Mouse (Mus musculus) CH12.LX (cell line): Measurements from ENCODE around the gene Ccdc185. TPM values are rescaled to one million over a fixed set of nuclear protein-coding genes. Genes with fewer than 3 reads are reported as not detected.

ENCODE experiments used
- DNase-seq: peaks from one replicate; pipeline ENCODE4 v3.0.0-alpha.2; 2013; ENCODE audit errors: extremely low read depth
- H3K27ac ChIP-seq: 2 replicates; pipeline ENCODE4 v1.5.1; 2012; ENCODE audit warnings: low read depth, mild to moderate bottlenecking, control low read depth, moderate library complexity; ENCODE audit not compliant: insufficient read depth
- H3K27me3 ChIP-seq: replicated peaks from 2 replicates; pipeline ENCODE3; 2012; ENCODE audit warnings: inconsistent platforms
- H3K36me3 ChIP-seq, 2 experiments: replicated peaks in 1 of 2; 2 replicates each; pipeline versions ENCODE3 to v1.6.1; 2012; ENCODE audit warnings: inconsistent platforms in 1 of 2, low read length in 1 of 2, mild to moderate bottlenecking in 1 of 2, mixed read lengths in 1 of 2, moderate library complexity in 1 of 2; ENCODE audit not compliant: control insufficient read depth in 1 of 2, insufficient read depth in 1 of 2
- H3K4me1 ChIP-seq, 2 experiments: 2 replicates each; pipeline ENCODE4 v1.6.1; 2012; ENCODE audit warnings: inconsistent platforms in 1 of 2, moderate library complexity in 1 of 2; ENCODE audit not compliant: insufficient read depth in 2 of 2, control insufficient read depth in 1 of 2
- H3K4me2 ChIP-seq: 2 replicates; pipeline ENCODE4 v1.6.1; 2012; ENCODE audit warnings: low read depth, mild to moderate bottlenecking, control low read depth; ENCODE audit not compliant: poor library complexity, insufficient read depth, severe bottlenecking
- H3K4me3 ChIP-seq, 3 experiments: fragments of 150-350 bp in 1 of 3; sonication (generic) in 1 of 3; replicated peaks in 1 of 3; 2 replicates each; pipeline versions ENCODE3 to v1.5.1; 2011 to 2012; ENCODE audit warnings: low read depth in 2 of 3, low read length in 2 of 3, mild to moderate bottlenecking in 2 of 3, moderate library complexity in 2 of 3, control low read depth in 1 of 3, improper control_type of control experiment in 1 of 3, inconsistent platforms in 1 of 3, mixed read lengths in 1 of 3; ENCODE audit not compliant: poor library complexity in 1 of 3
- H3K79me2 ChIP-seq: replicated peaks from 2 replicates; pipeline ENCODE4 v1.6.1; 2012; ENCODE audit warnings: mild to moderate bottlenecking, moderate library complexity; ENCODE audit not compliant: control insufficient read depth, poor library complexity, insufficient read depth, severe bottlenecking; ENCODE audit errors: extremely low read depth
- H3K9ac ChIP-seq: 2 replicates; pipeline ENCODE4 v1.6.1; 2012; ENCODE audit warnings: low read depth, mild to moderate bottlenecking, control low read depth, moderate library complexity; ENCODE audit not compliant: insufficient read depth
- H3K9me3 ChIP-seq: replicated peaks from 2 replicates; pipeline ENCODE3; 2012; ENCODE audit warnings: low read length, inconsistent platforms, mixed read lengths
- BHLHE40 ChIP-seq: IDR thresholded peaks from 2 replicates; pipeline ENCODE4 v1.6.1; 2011; ENCODE audit warnings: mild to moderate bottlenecking, low read depth, low read length, improper control_type of control experiment
- CHD1 ChIP-seq: IDR thresholded peaks from 2 replicates; pipeline ENCODE4 v1.6.1; 2012; ENCODE audit warnings: low read depth, low read length, improper control_type of control experiment, inconsistent platforms
- CHD2 ChIP-seq: IDR thresholded peaks from 2 replicates; pipeline ENCODE4 v1.6.1; 2011; ENCODE audit warnings: low read length, improper control_type of control experiment
- CTCF ChIP-seq, 2 experiments: IDR thresholded peaks in 1 of 2; conservative IDR thresholded peaks in 1 of 2; 2 replicates each; pipeline ENCODE4 v1.5.1; 2011 to 2012; ENCODE audit warnings: low read depth in 2 of 2, low read length in 2 of 2, improper control_type of control experiment in 1 of 2, inconsistent platforms in 1 of 2, mild to moderate bottlenecking in 1 of 2, moderate library complexity in 1 of 2
- EP300 ChIP-seq: IDR thresholded peaks from 2 replicates; pipeline ENCODE4 v1.6.1; 2011; ENCODE audit warnings: low read length, improper control_type of control experiment
- IRF4 ChIP-seq: IDR thresholded peaks from 2 replicates; pipeline ENCODE4 v1.6.1; 2014; ENCODE audit warnings: low read depth, mild to moderate bottlenecking, inconsistent platforms, low read length, improper control_type of control experiment
- MAX ChIP-seq: IDR thresholded peaks from 2 replicates; pipeline ENCODE4 v1.6.1; 2011; ENCODE audit warnings: low read length, improper control_type of control experiment
- MAZ ChIP-seq: IDR thresholded peaks from 2 replicates; pipeline ENCODE4 v1.6.1; 2012; ENCODE audit warnings: low read depth, mild to moderate bottlenecking, inconsistent platforms, low read length, improper control_type of control experiment, moderate library complexity
- MEF2A ChIP-seq: IDR thresholded peaks from 2 replicates; pipeline ENCODE4 v1.6.1; 2014; ENCODE audit warnings: low read depth, mild to moderate bottlenecking, inconsistent platforms, low read length, improper control_type of control experiment, borderline replicate concordance
- MXI1 ChIP-seq: IDR thresholded peaks from 2 replicates; pipeline ENCODE4 v1.6.1; 2011; ENCODE audit warnings: mild to moderate bottlenecking, low read depth, low read length, improper control_type of control experiment
- POLR2A ChIP-seq: IDR thresholded peaks from 2 replicates; pipeline ENCODE4 v1.6.1; 2011; ENCODE audit warnings: low read depth, mild to moderate bottlenecking, improper control_type of control experiment, low read length
- SIN3A ChIP-seq: IDR thresholded peaks from 2 replicates; pipeline ENCODE4 v1.6.1; 2012; ENCODE audit warnings: low read length, improper control_type of control experiment, inconsistent platforms
- SMC3 ChIP-seq: IDR thresholded peaks from 2 replicates; pipeline ENCODE4 v1.6.1; 2011; ENCODE audit warnings: low read depth, low read length, improper control_type of control experiment
- TBP ChIP-seq: conservative IDR thresholded peaks from 2 replicates; pipeline ENCODE4 v1.6.1; 2011; ENCODE audit warnings: low read depth, low read length, improper control_type of control experiment
- TCF12 ChIP-seq: IDR thresholded peaks from 2 replicates; pipeline ENCODE4 v1.6.1; 2014; ENCODE audit warnings: low read depth, mild to moderate bottlenecking, inconsistent platforms, low read length, improper control_type of control experiment
- UBTF ChIP-seq: IDR thresholded peaks from 2 replicates; pipeline ENCODE4 v1.6.1; 2012; ENCODE audit warnings: low read depth, mild to moderate bottlenecking, inconsistent platforms, low read length, improper control_type of control experiment, moderate library complexity
- USF1 ChIP-seq: IDR thresholded peaks from 2 replicates; pipeline ENCODE4 v1.6.1; 2014; ENCODE audit warnings: low read depth, mild to moderate bottlenecking, inconsistent platforms, low read length, improper control_type of control experiment
- USF2 ChIP-seq: conservative IDR thresholded peaks from 2 replicates; pipeline ENCODE4 v1.6.1; 2011; ENCODE audit warnings: low read depth, low read length, improper control_type of control experiment
- ZC3H11A ChIP-seq: IDR thresholded peaks from 2 replicates; pipeline ENCODE4 v1.6.1; 2012; ENCODE audit warnings: low read depth, mild to moderate bottlenecking, inconsistent platforms, low read length, improper control_type of control experiment
- ZKSCAN1 ChIP-seq: IDR thresholded peaks from 2 replicates; pipeline ENCODE4 v1.6.1; 2012; ENCODE audit warnings: low read depth, inconsistent platforms, low read length, improper control_type of control experiment, borderline replicate concordance
- ZNF384 ChIP-seq: IDR thresholded peaks from 2 replicates; pipeline ENCODE4 v1.6.1; 2012; ENCODE audit warnings: low read depth, low read length, improper control_type of control experiment, inconsistent platforms
- dilution Hi-C: fragments of 300-500 bp; cut with MboI; formaldehyde crosslinking; loops from 2 replicates; pipeline ENCODE4 v1.14.3; 2020; ENCODE audit warnings: low sequenced_read_pairs; ENCODE audit not compliant: extremely low pct_unique_long_range_greater_than_20kb, extremely low pct_ligation_motif_present
- in situ Hi-C: fragments of 300-500 bp; cut with MboI; formaldehyde crosslinking; loops from 3 replicates; pipeline ENCODE4 v1.14.3; 2019; ENCODE audit warnings: low sequenced_read_pairs, low pct_ligation_motif_present, low pct_unique_long_range_greater_than_20kb, mixed read lengths
- polyA plus RNA-seq: library from polyadenylated mRNA; unstranded; fragments of >175 nt; gene quantifications from 2 replicates; pipeline ENCODE4 v1.2.1, GENCODE M21; 2012; ENCODE audit warnings: low read depth; ENCODE audit not compliant: insufficient read length
- total RNA-seq, 2 experiments: library from RNA; depleted of rRNA; stranded (reverse); fragments of 300-350 nt in 1 of 2; fragments of >200 nt in 1 of 2; gene quantifications; 2 replicates each; pipeline ENCODE4 v1.2.3; 2012 to 2014

Ccdc185 gene
- total and polyA plus RNA-seq, 3 experiments = not detected

GRCm38 (mm10) chr1:182714236-182714935, 34.6 kb downstream of the Ccdc185 start:
- Histone ChIP-seq H3K27me3 (no peaks in the 10 kb centered on the region), H3K9me3 (no peaks in the 10 kb centered on the region), H3K4me1 (0 out of 4 replicates have a peak, but pooled peaks cover 0 to 2% of the 10 kb centered on the region in 2 experiments), H3K4me3 (no peak overlapping the region), H3K9ac (no peak overlapping the region), H3K4me2 (no peak overlapping the region), H3K27ac (no peak overlapping the region), H3K79me2 (no peaks in the 10 kb centered on the region), H3K36me3 (no peaks in the 10 kb centered on the region)
- in situ Hi-C loops = no loop called here
- TF ChIP-seq MXI1 (no peak), CHD2 (no peak), MAZ (no peak), BHLHE40 (no peak), TBP (no peak), IRF4 (no peak), CTCF (conservative IDR thresholded peaks at IDR 0.05 in 1 of 2, IDR thresholded peaks at IDR 0.05 in 1 of 2; ENCODE audit: low read depth in 2 of 2, low read length in 2 of 2) (no peak), MEF2A (no peak), TCF12 (no peak)
- no peak for DNase-seq
- dilution Hi-C loops = no loop called here

DNA sequence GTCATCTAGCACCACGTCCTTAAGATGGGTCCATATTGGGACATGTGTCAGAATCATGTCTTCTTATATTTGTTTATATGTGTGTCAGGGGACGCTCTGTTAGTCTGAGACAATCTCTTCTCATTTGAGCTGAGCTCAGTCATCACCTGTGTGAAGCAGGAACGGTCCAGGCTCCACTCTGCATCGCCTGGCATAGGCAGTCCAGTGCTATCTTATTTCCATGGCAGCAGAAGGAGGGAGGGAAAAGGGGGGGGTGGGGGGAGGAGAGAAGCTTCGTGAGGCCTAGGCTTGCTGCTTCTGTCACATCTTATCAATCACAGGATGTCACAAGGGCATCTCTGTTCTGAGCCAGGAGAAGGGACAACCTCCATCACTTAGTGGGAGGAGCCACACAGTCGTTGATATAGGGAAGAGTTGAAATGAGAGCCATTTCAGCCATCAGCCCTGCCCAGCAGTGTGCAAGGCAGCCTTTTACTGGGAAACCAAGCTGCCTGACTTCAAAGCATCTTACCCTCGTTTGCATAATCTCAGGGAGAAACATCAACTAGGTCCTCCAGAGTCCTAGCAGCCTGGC, 37.5 kb downstream of the Ccdc185 start:
- H3K27me3 ChIP-seq = no peaks in the 10 kb centered on the region
- H3K4me1 ChIP-seq = 0 out of 4 replicates have a peak, but pooled peaks cover 0 to 2% of the 10 kb centered on the region in 2 experiments
- no peak for DNase-seq
- in situ Hi-C loops = no loop called here
- no peak overlapping the region for H3K9ac ChIP-seq
- no peak overlapping the region for H3K27ac ChIP-seq
- H3K36me3 ChIP-seq = no peaks in the 10 kb centered on the region
- no peak for TF ChIP-seq UBTF
- no peak for TF ChIP-seq TBP
- TF ChIP-seq SIN3A = no peak
- TF ChIP-seq BHLHE40 = no peak
- no peak for TF ChIP-seq CHD1
- TF ChIP-seq MEF2A = no peak
- no peak for TF ChIP-seq USF1
- TF ChIP-seq ZC3H11A = no peak
- TF ChIP-seq EP300 = no peak
- TF ChIP-seq POLR2A = no peak
- no peak for TF ChIP-seq ZNF384
- TF ChIP-seq MAX = no peak
- no peak for TF ChIP-seq SMC3
- TF ChIP-seq USF2 = no peak
- TF ChIP-seq ZKSCAN1 = no peak
- no peaks in the 10 kb centered on the region for H3K79me2 ChIP-seq
- dilution Hi-C loops = no loop called here
- no peak overlapping the region for H3K4me3 ChIP-seq
- H3K9me3 ChIP-seq = peaks cover 6% of the 10 kb centered on the region
- no peak overlapping the region for H3K4me2 ChIP-seq
